Mouse (Mus musculus) kidney, adult 2 months (tissue): ENCODE results near the gene Slf1. TPM values are rescaled to one million over a fixed set of nuclear protein-coding genes. Genes with fewer than 3 reads are reported as not detected.

Source experiments
- DNase-seq: peaks from one replicate; pipeline ENCODE4 v3.0.0; 2021
- H3K27ac ChIP-seq: fragments of 200-500 bp; 2 replicates; pipeline ENCODE4 v1.5.1; 2012; ENCODE audit warnings: low read depth, low read length, control low read depth, inconsistent platforms; ENCODE audit not compliant: insufficient read depth
- H3K27me3 ChIP-seq: fragments of 200-500 bp; replicated peaks from 2 replicates; pipeline ENCODE4 v1.6.1; 2012; ENCODE audit warnings: mild to moderate bottlenecking, moderate library complexity, low read length, inconsistent platforms; ENCODE audit not compliant: control insufficient read depth, insufficient read depth
- H3K36me3 ChIP-seq: fragments of 200-500 bp; 2 replicates; pipeline ENCODE4 v1.6.1; 2012; ENCODE audit warnings: mild to moderate bottlenecking, moderate library complexity, low read length, inconsistent platforms; ENCODE audit not compliant: control insufficient read depth, insufficient read depth
- H3K4me1 ChIP-seq: fragments of 200-500 bp; 2 replicates; pipeline ENCODE4 v1.6.1; 2011; ENCODE audit warnings: low read length; ENCODE audit not compliant: control insufficient read depth, insufficient read depth
- H3K4me3 ChIP-seq: fragments of 200-500 bp; 2 replicates; pipeline ENCODE4 v1.5.1; 2011; ENCODE audit warnings: mild to moderate bottlenecking, low read depth, low read length, control low read depth; ENCODE audit not compliant: insufficient read depth
- CTCF ChIP-seq: fragments of 200-500 bp; conservative IDR thresholded peaks from 2 replicates; pipeline ENCODE4 v1.5.1; 2011; ENCODE audit warnings: low read depth, mild to moderate bottlenecking, control low read depth, low read length, moderate library complexity, mixed read lengths; ENCODE audit not compliant: insufficient read depth, insufficient read length
- POLR2A ChIP-seq: fragments of 200-500 bp; IDR thresholded peaks from one replicate; pipeline ENCODE4 v1.6.1; 2011; ENCODE audit warnings: low read depth, low read length, control low read depth
- WGBS: fragments of 180-500 bp; shearing (Covaris S2); methylation state at CpG from one replicate; pipeline ENCODE4 v1.1.7; 2018; 5-methylcytosine and 5-hydroxymethylcytosine counted together
- polyA plus RNA-seq: library from polyadenylated mRNA; depleted of rRNA; stranded (reverse); fragments of >200 nt; gene quantifications from 2 replicates; pipeline ENCODE4 v1.2.3, GENCODE M21; 2012; rRNA removed

The Slf1 gene
- 3.4 and 4.3 TPM in 2 replicates for polyA plus RNA-seq

- Histone ChIP-seq H3K4me1 (no peaks in the 10 kb centered on the region), H3K27me3 (no peaks in the 10 kb centered on the region), H3K27ac (peak within 1 kb of the TSS; percentile 22; the same call in 1 of the 2 replicates), H3K36me3 (no peaks in the 10 kb centered on the region), H3K4me3 (peak within 1 kb of the TSS; percentile 63)
- no peak for TF ChIP-seq CTCF
- TF ChIP-seq POLR2A: no peak
- peak; percentile 94 for DNase-seq
- under 1% methylated on average over 65 of the region's 65 CpGs for WGBS
Measured at GRCm38 (mm10) chr13:77134931-77135620, at the start of gene Slf1, which contains the start of gene 2210408I21Rik. Gene Slf1 (minus strand): TSS chr13:77135473. Gene 2210408I21Rik (plus strand): TSS chr13:77135540.

- Histone ChIP-seq H3K27ac (no peak overlapping the region), H3K4me1 (no peaks in the 10 kb centered on the region), H3K27me3 (no peaks in the 10 kb centered on the region), H3K4me3 (no peak overlapping the region), H3K36me3 (no peaks in the 10 kb centered on the region)
- DNase-seq: no peak
- TF ChIP-seq POLR2A (no peak), CTCF (no peak)
Measured at GRCm38 (mm10) chr13:77177931-77178330, 42.7 kb upstream of the Slf1 start.

- H3K27me3 ChIP-seq: no peaks in the 10 kb centered on the region
- TF ChIP-seq POLR2A (no peak), CTCF (no peak)
- 91% methylated on average over 2 of the region's 2 CpGs for WGBS
Measured at GRCm38 (mm10) chr13:77140890-77141289, 5.6 kb upstream of the Slf1 start.

GRCm38 (mm10) chr13:77135621-77135981, 328 bp upstream of the Slf1 start:
- WGBS: under 1% methylated on average over 11 of the region's 11 CpGs
- Histone ChIP-seq H3K4me3 (peak overlapping the region; percentile 63), H3K27ac (no peak overlapping the region; the same call in 1 of the 2 replicates)

More at GRCm38 (mm10) chr13:77140890-77141289, 5.6 kb upstream of the Slf1 start:
- no peak for DNase-seq
- Histone ChIP-seq H3K4me3 (no peak overlapping the region), H3K4me1 (no peaks in the 10 kb centered on the region), H3K27ac (no peak overlapping the region), H3K36me3 (no peaks in the 10 kb centered on the region)

GRCm38 (mm10) chr13:77131132-77131531, 4.1 kb downstream of the Slf1 start:
- 65% methylated on average over 2 of the region's 2 CpGs for WGBS
- H3K27me3 ChIP-seq: no peaks in the 10 kb centered on the region
- no peak overlapping the region for H3K27ac ChIP-seq
- DNase-seq: no peak
- no peaks in the 10 kb centered on the region for H3K36me3 ChIP-seq
- no peak overlapping the region for H3K4me3 ChIP-seq
- H3K4me1 ChIP-seq: no peaks in the 10 kb centered on the region
- TF ChIP-seq POLR2A (no peak), CTCF (no peak)

More at GRCm38 (mm10) chr13:77135621-77135981, 328 bp upstream of the Slf1 start:
- Histone ChIP-seq H3K27me3 (no peaks in the 10 kb centered on the region), H3K36me3 (no peaks in the 10 kb centered on the region), H3K4me1 (no peaks in the 10 kb centered on the region)
- TF ChIP-seq POLR2A: no peak
- TF ChIP-seq CTCF: no peak
- no peak for DNase-seq

GRCm38 (mm10) chr13:77128240-77128639, 7.0 kb downstream of the Slf1 start:
- no peak for DNase-seq
- H3K27me3 ChIP-seq: no peaks in the 10 kb centered on the region
- 68% methylated on average over 2 of the region's 2 CpGs for WGBS
- H3K4me3 ChIP-seq: no peak overlapping the region
- TF ChIP-seq POLR2A (no peak), CTCF (no peak)
- H3K27ac ChIP-seq: no peak overlapping the region
- H3K4me1 ChIP-seq: no peaks in the 10 kb centered on the region
- no peaks in the 10 kb centered on the region for H3K36me3 ChIP-seq

- no peak for TF ChIP-seq CTCF
- no peak for TF ChIP-seq POLR2A
- 97% methylated on average over 3 of the region's 3 CpGs for WGBS
- H3K36me3 ChIP-seq: no peaks in the 10 kb centered on the region
- H3K4me1 ChIP-seq: no peaks in the 10 kb centered on the region
- no peak for DNase-seq
- no peak overlapping the region for H3K27ac ChIP-seq
- no peak overlapping the region for H3K4me3 ChIP-seq
- no peaks in the 10 kb centered on the region for H3K27me3 ChIP-seq
Measured at GRCm38 (mm10) chr13:77125159-77125558, 10.1 kb downstream of the Slf1 start.
